Mouse (Mus musculus): ENCODE results near the gene Itln1.
"Not testable (repeated sequence)": the region's sequence is repeated elsewhere in the genome, so short reads cannot be mapped to it uniquely, and the experiment has no call there.

Itln1 gene

GRCm38 (mm10) chr1:171513234-171513633 is 21.9 kb downstream of the Itln1 start:
- DNase-seq = no peak

GRCm38 (mm10) chr1:171504586-171504985 is 30.5 kb downstream of the Itln1 start:
- DNase-seq = no peak

- DNase-seq = peak; percentile 44
Measured at GRCm38 (mm10) chr1:171503592-171504291, 31.4 kb downstream of the Itln1 start.

GRCm38 (mm10) chr1:171503250-171503591 is 31.9 kb downstream of the Itln1 start, which contains the start of gene Alyref2:
Gene Alyref2, plus strand, starts transcription at chr1:171503478.
- peak; percentile 92 for DNase-seq

- DNase-seq = peak; percentile 57
Measured at GRCm38 (mm10) chr1:171502388-171503249, 32.5 kb downstream of the Itln1 start.

GRCm38 (mm10) chr1:171501636-171502080 is 33.4 kb downstream of the Itln1 start:
- DNase-seq = no peak

- no peak for DNase-seq
Measured at GRCm38 (mm10) chr1:171501016-171501610, 34.0 kb downstream of the Itln1 start.

GRCm38 (mm10) chr1:171499856-171500255 is 35.2 kb downstream of the Itln1 start:
- no peak for DNase-seq

- no peak for DNase-seq
Measured at GRCm38 (mm10) chr1:171495371-171495770, 39.7 kb downstream of the Itln1 start.

- DNase-seq = no peak
Measured at GRCm38 (mm10) chr1:171494241-171494640, 40.9 kb downstream of the Itln1 start.

GRCm38 (mm10) chr1:171478968-171479367 is 56.1 kb downstream of the Itln1 start:
- peak; percentile 72 for DNase-seq

- DNase-seq = no peak
Measured at GRCm38 (mm10) chr1:171477758-171478545, 57.1 kb downstream of the Itln1 start.

- no peak for DNase-seq
Measured at GRCm38 (mm10) chr1:171477123-171477522, 58.0 kb downstream of the Itln1 start.

GRCm38 (mm10) chr1:171473920-171474640 is 61.0 kb downstream of the Itln1 start:
- no peak for DNase-seq

GRCm38 (mm10) chr1:171473506-171473905 is 61.6 kb downstream of the Itln1 start:
- no peak for DNase-seq

- not testable (repeated sequence) for DNase-seq
Measured at GRCm38 (mm10) chr1:171471941-171472340, 63.2 kb downstream of the Itln1 start.

GRCm38 (mm10) chr1:171471452-171471851 is 63.6 kb downstream of the Itln1 start:
- DNase-seq = no peak

GRCm38 (mm10) chr1:171470896-171471295 is 64.2 kb downstream of the Itln1 start:
- DNase-seq = no peak

- DNase-seq = peak; percentile 68
Measured at GRCm38 (mm10) chr1:171470371-171470871, 64.7 kb downstream of the Itln1 start.

GRCm38 (mm10) chr1:171469678-171470077 is 65.4 kb downstream of the Itln1 start:
- no peak for DNase-seq

All from right cerebral cortex, postnatal 4 days (tissue).